Mouse (Mus musculus): ENCODE measurements around the gene Becn1.

- TF ChIP-seq KAT2A (conservative IDR thresholded peaks at IDR 0.05; ENCODE audit: low read depth, low read length) (no peak), RCOR1 (IDR thresholded peaks at IDR 0.05; ENCODE audit: low read depth, low read length) (no peak), TBP (IDR thresholded peaks at IDR 0.05; ENCODE audit: low read depth, low read length) (no peak)
Observed at GRCm38 (mm10) chr11:101301299-101302003, 635 bp downstream of the Becn1 start.
